Comparison of ENCODE assay signal across 9 mouse cellular contexts in genomic region chr1:193368055-193368454, GRCm38 (mm10). TPM values are rescaled to one million over a fixed set of nuclear protein-coding genes. Genes with fewer than 3 reads are reported as not detected.
DNase-seq lines count a peak whose midpoint lies in the region; ATAC-seq and TF ChIP-seq lines count a peak whose summit lies in the region.
"Had no signal": no experiment of that assay in that cellular context is flagged by ENCODE, and none has a peak within 500 bp of the region (broad histone marks: within the 10 kb centered on the region; RNA-seq: fewer than 3 reads in every experiment).

No protein-coding gene starts in this region.

- H3K9ac ChIP-seq in intestine, embryonic 14.5 days (ENCODE audit: low read length) = no peak overlapping the region
- H3K9ac ChIP-seq in intestine, postnatal 0 days (ENCODE audit: low read depth, low read length) = no peak overlapping the region

- no peaks in the 10 kb centered on the region for H3K27me3 ChIP-seq in intestine, embryonic 14.5 days (replicated peaks; ENCODE audit: control insufficient read depth, insufficient read depth, low read length)
- H3K27me3 ChIP-seq in intestine, postnatal 0 days (replicated peaks; ENCODE audit: control insufficient read depth, insufficient read depth, low read length) = no peaks in the 10 kb centered on the region

- 59% methylated on average over 10 of the region's 10 CpGs for WGBS in intestine, embryonic 14.5 days
- WGBS in intestine, postnatal 0 days = 58% methylated on average over 10 of the region's 10 CpGs

- no peak for ATAC-seq in intestine, embryonic 14.5 days (replicated peaks; ENCODE audit: low FRiP score, low TSS enrichment, low read depth)
- ATAC-seq in intestine, postnatal 0 days = no peak

- 0 out of 2 replicates have a peak overlapping the region, but pooled peaks have one; percentile 2 for H3K4me2 ChIP-seq in intestine, embryonic 14.5 days (ENCODE audit: low read length)
- no peak overlapping the region for H3K4me2 ChIP-seq in intestine, postnatal 0 days (replicated peaks; ENCODE audit: low read depth)

- H3K9me3 ChIP-seq in intestine, embryonic 14.5 days (ENCODE audit: control insufficient read depth, low read length) = no peaks in the 10 kb centered on the region
- H3K9me3 ChIP-seq in intestine, postnatal 0 days (ENCODE audit: control insufficient read depth) = no peaks in the 10 kb centered on the region

- no peak for TF ChIP-seq CTCF in intestine, postnatal 0 days (IDR thresholded peaks at IDR 0.05; ENCODE audit: low read depth)

- H3K36me3 ChIP-seq in intestine, embryonic 14.5 days (ENCODE audit: control insufficient read depth, insufficient read depth, low read length) = no peaks in the 10 kb centered on the region
- H3K36me3 ChIP-seq in intestine, postnatal 0 days (ENCODE audit: control insufficient read depth, insufficient read depth) = no peaks in the 10 kb centered on the region

- H3K4me1 ChIP-seq in intestine, embryonic 14.5 days (replicated peaks; ENCODE audit: control insufficient read depth, insufficient read depth, low read length) = peaks cover 13% of the 10 kb centered on the region
- no peaks in the 10 kb centered on the region for H3K4me1 ChIP-seq in intestine, postnatal 0 days (replicated peaks; ENCODE audit: control insufficient read depth, insufficient read depth, low read length)

- H3K27ac ChIP-seq in intestine, embryonic 14.5 days (ENCODE audit: low read depth) = no peak overlapping the region
- H3K27ac ChIP-seq in intestine, postnatal 0 days (ENCODE audit: low read depth, low read length) = no peak overlapping the region

- DNase-seq in intestine, embryonic 14.5 days (ENCODE audit: low spot score) = no peak
- peak; percentile 80 for DNase-seq in frontal cortex, postnatal 36 days (ENCODE audit: low spot score in 2 of 2)
- DNase-seq in layer of hippocampus, adult 8-10 months (ENCODE audit: low spot score in 2 of 2) = peak; percentile 59 to 65
- DNase-seq in lung, postnatal 36 days = peak; percentile 50
- peak; percentile 70 for DNase-seq in telencephalon, adult 2 months (ENCODE audit: low read depth, low spot score)
- DNase-seq in urinary bladder, postnatal 36 days (ENCODE audit: low spot score in 2 of 2) = no peak
- DNase-seq in B cell, adult 2 months = no peak

- no peak overlapping the region for H3K4me3 ChIP-seq in intestine, embryonic 14.5 days (ENCODE audit: low read depth, low read length)
- H3K4me3 ChIP-seq in intestine, postnatal 0 days (ENCODE audit: low read depth, low read length) = no peak overlapping the region

RNA-seq across cellular contexts. Expression of gene Camk1g, which starts 2.0 kb away (rescaled TPM):
- 9.5 and 10.7 TPM in 2 replicates for polyA plus RNA-seq in intestine, embryonic 14.5 days (2014; fragmentation: Nextera tagmentation; extraction: Ambion mirVana)
- polyA plus RNA-seq in intestine, postnatal 0 days (2015; fragmentation: Nextera tagmentation; extraction: Ambion mirVana) = 0.93 and 1.0 TPM in 2 replicates
- total RNA-seq in layer of hippocampus, adult 8-10 months (2022) = 10 to 100 TPM; 22.5 to 31.6 (median 27.1) TPM
- total RNA-seq: CH12.LX had no signal

Comparison
In these comparisons a context has a peak if more than half of its experiments do, and no peak if none do; other contexts are left out.
1. DNase-seq: peak in frontal cortex, postnatal 36 days (2 of 2), layer of hippocampus, adult 8-10 months (2 of 2), lung, postnatal 36 days (single experiment) and telencephalon, adult 2 months (single experiment); none in intestine, embryonic 14.5 days (single experiment), urinary bladder, postnatal 36 days (0 of 2) and B cell, adult 2 months (0 of 2).